Mouse (Mus musculus) CD4-positive naive resting alpha-beta T cell, adult 76 days (primary cell): ENCODE data around the gene Mbl1. TPM values are rescaled to one million over a fixed set of nuclear protein-coding genes. Genes with fewer than 3 reads are reported as not detected.

Experiments
- total RNA-seq: library from RNA; stranded (reverse); gene quantifications from one replicate; pipeline ENCODE4 v1.2.4, GENCODE M21; 2023

Mbl1 gene
- not detected for total RNA-seq

DNA sequence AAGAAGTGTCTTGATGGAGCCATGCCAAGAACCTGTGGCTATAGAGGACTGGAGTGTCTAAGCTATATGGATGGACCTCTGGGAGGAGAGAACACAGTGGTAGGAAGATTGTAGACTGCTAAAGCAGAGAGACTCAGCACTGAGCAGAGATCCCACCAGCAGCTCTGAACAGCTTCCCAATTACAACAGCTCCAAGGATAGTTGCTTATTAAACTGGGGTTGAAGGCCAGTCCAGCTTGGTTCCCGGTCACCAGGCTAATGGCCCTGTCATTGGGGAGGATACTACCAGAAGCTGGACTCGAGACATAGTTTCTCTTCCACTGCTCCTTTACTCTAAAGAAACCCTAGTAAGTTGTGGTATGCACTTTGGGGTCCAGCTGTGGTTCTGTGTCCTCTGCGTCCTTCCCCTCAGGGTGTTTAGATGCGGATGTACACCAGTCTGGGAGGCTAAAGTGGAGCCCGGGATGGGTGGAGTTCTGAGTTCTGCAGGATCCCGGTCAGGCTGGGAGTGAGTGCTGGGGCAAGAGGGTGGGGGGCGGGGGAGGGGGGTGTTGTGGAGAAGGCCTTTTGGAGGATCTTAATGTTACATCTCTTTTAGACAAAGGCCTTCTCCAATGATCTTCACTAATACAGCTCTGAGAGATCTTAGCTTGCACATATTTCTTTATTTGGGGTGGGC lies at the start of gene Mbl1:
Mbl1 (plus strand) TSS at position 239 of the 679 bp plus-strand sequence.

DNA sequence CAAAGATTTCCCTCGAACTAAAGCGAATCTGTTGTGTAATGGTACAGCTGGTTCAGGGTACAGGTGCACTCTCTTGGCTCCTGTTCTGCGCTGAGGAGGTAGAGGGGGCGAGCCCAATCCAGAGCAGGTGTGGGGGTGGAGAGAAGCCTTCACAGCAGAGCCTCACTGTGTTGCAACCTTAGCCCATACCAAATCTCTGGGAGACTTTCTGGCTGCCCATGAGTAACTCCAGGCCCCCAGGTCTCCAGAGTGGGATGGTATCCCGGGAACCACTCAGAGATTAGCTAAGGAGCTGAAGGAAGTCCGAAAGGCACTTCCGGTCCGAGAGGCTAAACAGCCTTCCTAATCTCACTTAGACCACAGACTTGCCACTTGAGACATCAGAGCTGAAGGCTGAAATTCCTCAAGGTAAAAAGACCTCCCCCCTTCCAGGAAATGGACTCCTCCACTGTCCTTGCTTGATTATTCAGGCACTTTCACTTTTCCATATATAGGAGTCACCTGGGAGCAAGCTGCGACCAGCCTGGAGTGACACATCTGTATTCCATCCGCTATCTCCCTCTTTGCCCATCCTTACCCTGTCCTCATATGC lies 46.3 kb upstream of the Mbl1 start, which contains the start of gene Mat1a:
Mat1a (plus strand) TSS at position 183 of the 592 bp plus-strand sequence.

DNA sequence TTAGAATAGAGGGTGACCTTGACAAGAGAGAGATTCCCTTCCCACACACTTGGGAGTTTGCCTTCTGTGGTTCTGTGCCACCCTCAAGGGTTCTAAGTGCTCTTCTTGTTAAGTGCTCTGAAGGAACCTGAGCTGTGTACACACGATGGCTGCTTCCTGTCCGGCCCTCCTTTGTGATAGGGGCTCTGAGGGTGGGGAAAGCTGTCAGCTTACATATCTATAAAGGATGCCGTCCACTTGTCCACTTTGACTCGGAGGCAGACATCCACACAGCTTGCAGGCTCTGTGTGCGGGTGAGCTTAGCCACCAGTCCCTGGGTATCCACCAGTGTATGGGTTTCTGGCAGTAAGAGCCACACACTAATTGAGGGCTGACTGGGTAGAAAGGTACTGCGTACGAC lies 19.7 kb upstream of the Mbl1 start, which contains the start of gene Sftpa1:
Sftpa1 (plus strand) TSS at position 243 of the 400 bp plus-strand sequence.

DNA sequence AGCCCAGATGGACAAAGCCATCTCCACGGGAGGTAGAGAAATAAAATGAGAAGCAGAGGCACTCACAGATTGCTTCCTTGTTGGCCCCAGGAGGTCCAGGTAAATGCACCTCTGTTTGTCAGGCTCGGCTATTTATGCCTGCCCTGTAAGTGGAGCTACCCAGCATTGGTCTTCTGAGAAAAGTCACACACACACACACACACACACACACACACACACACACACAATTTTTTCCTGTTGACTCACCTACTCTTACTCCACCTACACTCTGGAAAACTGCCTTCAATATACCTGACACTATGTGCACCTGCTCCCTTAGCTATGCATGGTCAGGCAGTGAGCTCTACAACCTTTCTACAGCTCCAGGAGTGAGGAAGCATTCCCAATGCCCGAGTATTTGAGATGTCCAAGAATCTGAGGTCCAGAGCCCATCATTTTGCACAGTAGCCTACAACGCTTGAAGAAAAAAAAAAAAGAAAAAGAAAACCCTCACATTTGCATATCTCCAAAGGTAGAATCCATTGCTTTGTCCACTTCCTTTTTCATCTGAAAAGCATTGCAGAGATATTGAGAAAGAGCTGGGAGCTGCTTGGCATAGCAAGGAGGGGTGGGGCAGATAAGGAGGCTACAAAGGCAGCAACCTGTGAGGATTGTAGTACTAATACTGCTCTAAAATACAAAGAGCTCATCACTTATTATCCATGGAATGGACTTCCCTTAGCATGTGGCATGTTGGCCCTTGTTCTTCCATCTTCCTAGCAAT lies 34.0 kb downstream of the Mbl1 start, which contains the start of gene Sftpd:
Sftpd (minus strand) TSS at position 91 of the 763 bp plus-strand sequence.

Other genes with a start within 250 kb of the Mbl1 start
- 115 TPM for gene Tspan14, start 184.7 kb upstream of the Mbl1 start, total RNA-seq
- gene Fam213a, start 137.7 kb upstream of the Mbl1 start, total RNA-seq, result 11.5 TPM
- not detected for gene Dydc2, start 82.2 kb upstream of the Mbl1 start, total RNA-seq
- not detected for gene Dydc1, start 78.5 kb upstream of the Mbl1 start, total RNA-seq
- gene Mat1a, start 46.4 kb upstream of the Mbl1 start, total RNA-seq, result not detected
- not detected for gene Sftpa1, start 19.7 kb upstream of the Mbl1 start, total RNA-seq
- gene Sftpd, start 33.7 kb downstream of the Mbl1 start, total RNA-seq, result not detected
- not detected for gene Gm2832, start 127.3 kb downstream of the Mbl1 start, total RNA-seq
- gene Gm5798, start 197.2 kb downstream of the Mbl1 start, total RNA-seq, result not detected
- gene Gm7945, start 234.9 kb downstream of the Mbl1 start, total RNA-seq, result not detected